Mouse (Mus musculus) gastrocnemius, postnatal 14 days (tissue): Measurements from ENCODE around the gene Vwa7. TPM values are rescaled to one million over a fixed set of nuclear protein-coding genes. Genes with fewer than 3 reads are reported as not detected.

Experiments
- DNase-seq: peaks from one replicate; pipeline ENCODE4 v3.0.0; 2021; ENCODE audit warnings: mixed read lengths
- intact Hi-C: fragments of 180-260 bp; cut with DNase I; formaldehyde crosslinking; loops from one replicate; pipeline ENCODE4 v1.15.1; 2025; ENCODE audit warnings: low total_unique reads
- total RNA-seq, 2 experiments: library from RNA; stranded (reverse); gene quantifications; 2 replicates each; pipeline ENCODE4 v1.2.3; 2021

Vwa7 gene
- total RNA-seq, 2 experiments from 2014 or later, result 3.7 to 3.9 TPM

DNA sequence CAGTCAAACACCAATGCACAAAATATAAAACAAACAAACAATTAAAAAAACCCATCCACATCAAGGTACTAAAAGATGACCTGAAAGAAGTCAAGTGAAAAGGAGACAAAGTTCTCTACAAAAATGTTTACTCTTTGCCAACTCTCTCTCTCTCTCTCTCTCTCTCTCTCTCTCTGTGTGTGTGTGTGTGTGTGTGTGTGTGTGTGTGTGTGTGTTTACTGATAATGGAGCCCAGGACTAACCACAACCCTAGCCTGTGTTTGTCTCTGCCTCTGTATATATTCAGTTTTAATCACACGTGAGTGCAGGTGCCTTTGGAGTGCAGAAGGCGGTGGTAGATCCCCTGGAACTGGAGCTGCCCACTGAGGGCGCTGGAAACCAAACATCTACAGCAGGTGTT lies 40.7 kb downstream of the Vwa7 start:
- intact Hi-C loops, result no loop called here
- no peak for DNase-seq

DNA sequence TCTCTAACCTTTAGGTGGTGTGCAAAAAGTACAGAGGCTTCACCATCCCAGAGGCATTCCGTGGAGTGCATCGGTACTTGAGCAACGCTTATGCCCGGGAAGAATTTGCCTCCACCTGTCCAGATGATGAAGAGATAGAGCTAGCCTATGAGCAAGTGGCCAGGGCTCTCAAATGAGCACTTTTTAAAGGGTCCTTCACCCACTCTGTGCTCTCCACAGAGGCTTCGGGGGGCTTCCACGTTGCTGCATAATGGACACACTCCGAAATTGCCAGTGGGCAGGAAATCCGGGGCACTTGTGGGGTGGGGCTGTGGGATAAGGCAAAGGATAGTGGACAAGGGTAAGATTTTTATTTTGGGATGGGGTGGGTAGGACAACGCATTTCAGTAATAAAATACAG lies 41.9 kb downstream of the Vwa7 start:
- DNase-seq, result no peak
- intact Hi-C loops, result loop anchor here (2.0 kb wide), 1 partner anchor 38 kb away; no protein-coding TSS in a partner anchor

GRCm38 (mm10) chr17:35058911-35059892 lies 42.8 kb downstream of the Vwa7 start, which contains the start of gene Ddah2:
Gene Ddah2 (plus strand): TSS chr17:35059035.
- intact Hi-C loops, result loop anchor here (2.0 kb wide), 1 partner anchor 38 kb away; no protein-coding TSS in a partner anchor
- peak; percentile 93 for DNase-seq

DNA sequence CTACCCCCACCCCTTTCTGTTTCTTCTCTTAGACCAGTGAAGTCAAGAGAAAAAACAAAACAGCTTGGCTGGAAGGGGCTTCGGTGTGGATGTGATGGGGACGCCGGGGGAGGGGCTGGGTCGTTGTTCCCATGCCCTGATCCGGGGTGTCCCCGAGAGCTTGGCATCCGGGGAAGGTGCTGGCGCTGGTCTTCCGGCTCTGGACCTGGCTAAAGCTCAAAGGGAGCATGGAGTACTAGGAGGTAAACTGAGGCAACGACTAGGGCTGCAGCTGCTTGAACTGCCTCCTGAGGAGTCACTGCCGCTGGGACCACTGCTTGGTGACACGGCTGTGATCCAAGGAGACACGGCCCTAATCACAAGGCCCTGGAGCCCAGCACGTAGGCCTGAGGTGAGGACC lies 43.7 kb downstream of the Vwa7 start:
- no peak for DNase-seq
- intact Hi-C loops, result no loop called here

- intact Hi-C loops, result no loop called here
- DNase-seq, result no peak
Observed at GRCm38 (mm10) chr17:35060737-35061297, 44.4 kb downstream of the Vwa7 start.

DNA sequence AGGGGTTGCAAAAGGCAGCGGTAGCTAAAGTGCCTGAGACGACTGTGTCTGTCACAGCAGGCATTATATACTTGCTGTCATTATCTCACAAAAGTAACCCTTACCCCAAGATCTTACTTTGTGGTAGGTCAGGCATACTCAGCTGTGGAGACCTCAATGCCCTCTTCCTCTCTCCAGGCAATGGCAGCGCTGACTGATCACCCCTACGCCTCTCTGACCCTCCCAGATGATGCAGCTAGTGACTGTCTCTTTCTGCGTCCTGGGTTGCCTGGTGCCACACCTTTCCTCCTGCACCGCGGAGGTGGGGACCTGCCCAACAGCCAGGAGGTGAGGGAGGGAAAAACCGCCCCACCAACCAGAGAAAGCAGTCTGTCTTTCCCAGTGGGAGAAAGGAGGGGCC lies 44.9 kb downstream of the Vwa7 start:
- intact Hi-C loops, result no loop called here
- DNase-seq, result no peak

DNA sequence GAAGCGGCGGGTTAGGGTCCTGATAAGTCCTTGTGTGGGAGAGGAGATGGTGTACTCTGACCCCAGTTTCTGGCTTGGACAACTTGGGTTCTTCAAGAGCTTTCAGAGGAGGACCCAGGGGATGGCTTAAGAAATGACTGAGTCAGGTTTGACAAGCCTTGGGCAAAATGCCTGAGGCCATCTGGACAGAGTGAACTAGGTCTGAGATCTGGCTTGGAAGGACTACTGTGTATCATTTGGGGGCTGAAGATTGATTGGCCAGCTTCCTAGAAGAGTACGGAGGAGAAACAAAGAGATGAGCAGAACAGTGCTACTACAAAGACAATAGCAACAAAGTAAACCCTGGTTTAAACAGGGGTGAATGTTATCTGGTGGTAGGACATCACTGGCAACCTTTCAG lies 47.1 kb downstream of the Vwa7 start:
- DNase-seq, result no peak

GRCm38 (mm10) chr17:35064378-35064877 lies 48.0 kb downstream of the Vwa7 start:
- no peak for DNase-seq
- intact Hi-C loops, result no loop called here

More for the DNA sequence above, 47.1 kb downstream of the Vwa7 start:
- intact Hi-C loops, result no loop called here

DNA sequence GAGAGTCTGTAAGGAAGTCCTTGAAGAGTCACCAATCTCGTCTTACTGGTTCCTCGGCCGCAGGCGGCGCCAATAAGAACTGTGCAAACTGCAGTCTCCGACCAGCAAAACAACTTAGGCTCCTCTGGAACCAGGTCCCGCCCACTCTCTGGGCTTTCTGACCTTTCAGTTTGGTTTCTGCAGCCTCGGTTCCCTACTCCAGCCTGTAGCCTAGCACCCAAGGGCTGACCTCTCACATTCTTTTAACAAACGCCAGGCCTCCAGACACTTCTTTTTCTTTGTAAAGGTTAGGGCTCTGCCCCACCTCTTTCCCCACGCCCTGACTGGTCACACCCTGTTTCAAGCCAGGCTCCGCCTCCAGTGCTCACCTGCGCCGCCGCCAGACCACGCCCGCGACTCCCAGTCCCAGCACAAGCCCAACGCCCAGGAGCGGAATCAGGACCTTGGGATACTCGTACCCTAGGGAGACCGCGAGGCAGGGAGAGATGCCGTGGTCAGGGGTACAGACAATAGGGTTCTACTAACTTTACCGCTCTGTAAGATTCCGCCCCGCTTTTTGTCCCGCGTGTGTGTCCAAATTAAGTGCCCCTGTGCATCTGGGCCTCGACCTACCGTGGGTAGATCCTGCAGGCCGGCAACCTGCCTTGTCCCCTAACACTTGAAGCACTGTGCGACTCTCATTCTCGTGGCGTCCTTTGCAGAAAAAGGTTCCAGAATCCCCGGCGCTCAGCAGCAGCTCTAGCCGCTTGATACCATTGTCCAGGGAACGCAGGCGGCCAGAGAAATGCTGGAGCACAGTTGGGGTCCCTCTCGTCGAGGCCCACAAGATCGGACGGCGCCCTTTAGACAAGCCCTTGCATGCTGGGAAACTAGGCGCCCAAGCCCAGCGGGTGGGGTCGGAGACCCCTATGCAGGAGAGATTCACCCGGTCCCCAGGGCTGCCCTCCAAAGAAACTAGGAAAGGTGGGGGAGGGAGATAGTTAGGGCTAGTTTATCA lies 48.9 kb downstream of the Vwa7 start, which contains the start of gene Ly6g6c:
Gene Ly6g6c, plus strand, starts transcription at position 438 of the 997 bp plus-strand sequence.
- DNase-seq, result peak; percentile 51
- intact Hi-C loops, result no loop called here

DNA sequence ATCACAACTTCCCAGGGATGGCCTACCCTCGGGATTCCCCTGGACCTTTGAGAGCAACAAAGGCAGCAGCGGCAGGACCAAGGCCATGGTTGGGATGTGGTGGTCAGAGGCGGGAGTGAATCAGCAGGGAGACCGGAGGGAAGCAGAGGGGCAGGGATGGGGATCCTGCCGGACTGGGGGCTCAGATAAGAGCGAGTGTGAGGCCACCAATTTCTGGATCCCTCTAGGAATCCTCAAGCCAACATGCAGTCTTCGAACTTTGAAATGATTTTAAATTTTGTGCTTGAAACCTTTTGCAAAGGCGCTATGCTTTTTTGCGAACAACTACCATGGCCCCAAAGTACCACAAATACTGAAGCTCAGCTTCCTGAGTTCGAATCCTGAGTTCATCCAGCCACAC lies 49.7 kb downstream of the Vwa7 start, which contains the start of gene Mpig6b:
Gene Mpig6b, minus strand, starts transcription at position 101 of the 400 bp plus-strand sequence.
- no peak for DNase-seq
- intact Hi-C loops, result no loop called here

DNA sequence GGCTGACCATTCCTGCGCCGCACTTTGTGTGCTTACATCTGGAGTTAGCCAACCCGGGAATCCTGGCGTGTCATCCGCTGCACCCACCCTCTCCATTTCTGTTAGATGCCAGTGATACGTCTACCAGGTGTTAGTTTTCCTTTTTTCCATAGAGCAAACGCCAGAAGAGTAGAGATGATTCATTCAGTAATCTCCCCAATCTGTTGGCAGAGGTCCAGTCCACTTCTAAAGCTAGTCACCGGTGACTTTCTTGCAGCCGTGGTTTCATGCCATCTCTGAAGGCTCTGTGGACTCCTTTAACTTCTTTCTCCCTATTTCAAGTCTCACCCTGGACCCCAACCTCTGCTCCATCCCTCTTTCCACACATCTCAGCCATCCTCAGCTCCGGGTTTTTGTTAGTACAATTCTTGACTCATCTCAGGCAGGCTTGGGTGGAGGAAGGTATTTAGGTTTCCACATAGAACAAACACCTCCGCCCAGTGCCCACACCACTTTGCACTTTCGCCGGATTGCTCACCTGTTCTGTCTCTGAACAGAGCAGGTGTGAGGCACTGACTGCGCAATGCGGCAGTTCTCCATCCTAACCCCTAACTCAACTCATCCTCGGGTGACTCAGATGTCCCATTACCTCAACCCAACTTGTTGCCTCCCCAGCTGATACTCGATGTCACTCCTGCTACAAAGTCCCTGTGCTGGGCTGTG lies 52.0 kb downstream of the Vwa7 start:
- intact Hi-C loops, result no loop called here
- no peak for DNase-seq

DNA sequence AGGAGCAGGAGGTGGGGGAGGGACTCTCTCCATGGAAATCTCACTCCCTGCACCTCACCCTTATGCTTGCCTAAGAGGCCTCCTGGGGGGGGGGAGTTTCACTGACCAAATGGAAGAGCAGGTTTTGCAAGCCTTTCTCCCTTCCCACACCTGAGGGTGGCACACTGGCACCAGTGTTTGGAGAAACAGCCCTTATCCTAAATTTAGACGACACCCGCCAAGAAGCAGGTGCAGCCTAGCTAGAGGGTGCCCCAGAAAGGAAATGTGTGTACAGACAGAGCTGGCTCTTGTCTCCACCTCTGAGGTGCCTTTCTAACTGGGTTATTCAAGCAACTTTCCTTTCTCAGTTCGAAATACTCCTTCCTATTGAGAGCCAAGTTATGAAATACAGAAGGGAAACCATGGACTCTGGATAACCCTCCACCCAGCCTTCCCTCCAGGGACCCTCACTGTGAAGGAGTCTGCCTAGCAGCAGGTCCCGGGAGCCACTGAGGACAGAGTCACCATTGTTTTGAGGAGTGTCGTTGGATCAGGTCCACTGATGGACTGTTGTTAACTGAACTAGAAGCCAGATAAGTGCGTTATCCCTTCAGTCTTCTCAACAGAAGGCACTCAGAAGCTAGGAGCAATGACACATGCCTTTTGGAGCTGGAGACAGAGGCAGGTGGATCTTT lies 54.3 kb downstream of the Vwa7 start:
- no peak for DNase-seq
- intact Hi-C loops, result no loop called here

GRCm38 (mm10) chr17:35071454-35071853 lies 55.1 kb downstream of the Vwa7 start:
- intact Hi-C loops, result no loop called here
- no peak for DNase-seq

GRCm38 (mm10) chr17:35074097-35074496 lies 57.7 kb downstream of the Vwa7 start:
- DNase-seq, result no peak
- intact Hi-C loops, result no loop called here
